Mouse (Mus musculus): ENCODE data around the gene Pced1b. TPM values are rescaled to one million over a fixed set of nuclear protein-coding genes. Genes with fewer than 3 reads are reported as not detected.

Pced1b gene
- total RNA-seq, 1 experiment from 2014 or later, result 23.0 TPM

Other genes starting within 250 kb of the Pced1b start
- gene Slc38a4, start 191.2 kb upstream of the Pced1b start, total RNA-seq (2021), result 8.5 and 72.3 TPM in 2 replicates
- gene Amigo2, start 180 bp downstream of the Pced1b start, total RNA-seq (2021), result 10.2 and 11.2 TPM in 2 replicates